Mouse (Mus musculus) v-Abl transformed pro-B cells (cell line): ENCODE results near the gene Sycp2.

ENCODE experiments used
- in situ Hi-C, 2 experiments: fragments of 400-800 bp; cut with MboI; formaldehyde crosslinking; loops; one replicate each; pipeline ENCODE4 v1.15.1; 2025; ENCODE audit not compliant: unreplicated experiment in 2 of 2

Gene Sycp2

DNA sequence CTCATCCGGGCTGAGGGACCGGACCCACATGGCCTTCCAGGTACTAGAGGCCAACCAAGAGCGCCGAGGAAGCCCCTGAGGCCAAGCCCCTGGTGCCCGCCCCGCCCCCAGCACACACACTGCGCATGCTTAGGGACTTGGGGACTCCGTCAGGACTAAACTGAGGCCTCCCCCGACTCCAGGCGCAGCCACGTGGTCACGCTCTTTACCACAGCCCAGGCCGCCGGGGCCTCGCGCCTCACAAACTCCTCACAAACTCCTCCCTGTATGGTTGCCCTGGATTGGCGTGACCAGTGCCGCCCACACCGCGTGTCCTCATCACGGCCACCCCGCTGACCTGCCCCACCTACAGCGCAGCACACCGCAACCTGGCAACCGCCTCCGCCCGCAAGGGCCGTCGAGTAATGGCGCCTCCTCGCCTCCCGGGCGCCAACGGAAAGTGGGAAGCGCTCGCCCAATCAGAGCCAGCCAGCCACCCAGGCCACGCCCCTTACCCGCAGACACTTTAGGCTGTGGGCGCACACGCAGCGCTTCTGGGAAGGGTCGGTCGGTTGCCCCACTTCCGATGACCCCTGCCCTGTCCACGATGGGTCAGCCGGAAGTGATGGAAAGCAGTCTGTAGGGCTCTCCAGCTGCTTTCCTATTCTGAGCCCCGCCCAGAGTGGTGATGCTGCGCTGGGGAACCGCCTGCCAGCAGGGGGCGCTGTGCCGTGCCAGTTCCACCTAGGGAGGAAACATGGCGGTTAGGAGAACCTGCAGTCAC, at the start of gene Sycp2:
Gene Sycp2, minus strand, starts transcription at position 633 of the 763 bp plus-strand sequence.
- in situ Hi-C loops = no loop called here

DNA sequence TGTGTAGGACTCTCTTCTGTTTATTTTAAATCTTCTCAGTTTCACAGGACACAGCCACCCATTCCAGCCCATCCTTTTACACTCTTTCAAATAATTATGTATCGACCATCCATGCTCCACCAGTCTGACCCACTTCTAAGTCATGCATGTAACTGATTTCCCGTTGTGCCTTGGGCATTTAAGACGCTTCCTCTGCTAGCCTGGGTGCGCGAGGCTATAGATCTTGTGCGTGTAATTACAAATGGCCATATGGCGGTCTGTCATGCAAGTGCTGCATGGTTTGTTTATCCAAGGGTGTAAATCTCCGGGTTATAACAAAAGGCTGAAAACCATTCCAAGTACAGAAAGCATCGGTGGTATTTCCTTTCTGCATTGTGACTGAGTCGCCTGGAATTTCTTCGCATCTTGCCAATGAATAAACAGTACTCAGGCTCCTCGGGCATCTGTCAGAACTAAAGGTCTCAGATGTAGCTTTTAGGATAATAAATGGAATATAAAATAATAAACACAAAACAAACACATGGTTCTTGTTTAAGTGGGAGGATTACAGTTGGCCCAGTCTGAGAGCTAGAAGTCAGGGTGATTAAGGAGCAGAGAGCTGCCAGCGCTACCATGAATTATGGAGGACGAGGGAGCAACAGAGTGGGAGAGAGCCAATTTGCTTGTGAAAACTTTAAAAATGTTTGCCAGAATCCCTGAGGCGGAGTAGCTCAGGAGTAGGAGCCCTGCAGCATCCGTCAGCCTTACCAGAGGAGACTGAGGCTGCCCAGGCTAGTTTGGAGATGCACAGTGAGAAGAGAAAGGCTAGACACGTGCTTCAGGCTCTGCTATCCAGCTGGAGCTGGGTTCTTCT, 47.4 kb upstream of the Sycp2 start:
- in situ Hi-C loops = no loop called here

DNA sequence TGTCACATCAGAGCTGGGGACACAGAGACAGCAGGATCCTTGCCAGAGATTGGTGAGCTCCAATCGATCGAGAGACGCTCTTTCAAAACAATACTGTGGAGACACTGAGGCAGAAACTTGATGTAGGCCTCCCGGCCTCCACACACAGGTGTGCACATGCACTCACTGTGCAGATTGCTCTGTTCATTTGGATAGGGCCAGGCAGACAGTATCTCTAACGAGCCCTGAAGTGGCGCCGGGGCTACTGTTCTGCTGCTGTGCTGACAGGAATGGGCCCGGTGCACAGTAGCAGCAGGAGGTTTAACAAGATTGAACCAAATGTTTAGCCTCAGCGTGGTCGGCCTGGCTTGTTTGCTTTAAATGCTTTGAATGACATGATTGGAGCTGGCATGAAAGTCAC, 43.5 kb upstream of the Sycp2 start:
- in situ Hi-C loops = no loop called here

DNA sequence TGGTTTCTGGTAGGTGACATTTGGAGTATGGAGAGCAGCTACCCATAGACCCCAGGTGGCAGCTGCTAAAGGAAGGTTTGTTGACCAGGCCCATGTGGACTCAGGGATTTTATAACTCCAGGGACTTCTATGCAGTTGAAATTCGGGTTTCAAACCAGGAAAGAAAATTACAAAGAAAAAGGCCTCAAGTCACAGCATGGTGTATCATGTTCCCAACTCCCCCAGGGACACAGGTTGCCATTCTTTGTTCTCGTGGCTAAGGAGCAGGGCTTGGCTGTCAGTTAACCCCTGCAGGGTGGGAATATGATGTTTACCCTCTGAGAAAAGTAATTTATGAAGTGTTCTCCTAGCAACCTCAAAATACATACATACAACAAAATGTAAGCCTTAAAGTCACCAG, 42.8 kb upstream of the Sycp2 start:
- in situ Hi-C loops = no loop called here

DNA sequence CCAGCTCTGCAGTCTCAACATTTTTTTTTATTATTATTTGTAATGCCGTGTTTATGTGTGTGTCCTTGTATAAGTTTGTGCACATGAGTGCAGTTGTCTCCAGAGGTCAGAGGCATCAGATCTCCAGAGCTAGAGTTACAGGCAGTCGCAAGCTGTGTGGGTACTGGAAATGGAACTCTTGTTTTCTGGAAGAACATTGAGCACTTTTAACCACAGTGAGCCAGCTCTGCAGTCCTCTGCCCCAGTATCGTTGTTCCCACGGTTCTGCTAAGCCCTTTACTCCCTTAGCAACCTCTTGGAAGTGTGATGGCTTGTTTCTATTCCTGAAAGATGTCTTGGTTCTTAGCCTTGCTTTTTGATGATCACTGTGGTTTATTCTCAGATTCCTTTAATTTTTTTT, 41.9 kb upstream of the Sycp2 start:
- in situ Hi-C loops = no loop called here

DNA sequence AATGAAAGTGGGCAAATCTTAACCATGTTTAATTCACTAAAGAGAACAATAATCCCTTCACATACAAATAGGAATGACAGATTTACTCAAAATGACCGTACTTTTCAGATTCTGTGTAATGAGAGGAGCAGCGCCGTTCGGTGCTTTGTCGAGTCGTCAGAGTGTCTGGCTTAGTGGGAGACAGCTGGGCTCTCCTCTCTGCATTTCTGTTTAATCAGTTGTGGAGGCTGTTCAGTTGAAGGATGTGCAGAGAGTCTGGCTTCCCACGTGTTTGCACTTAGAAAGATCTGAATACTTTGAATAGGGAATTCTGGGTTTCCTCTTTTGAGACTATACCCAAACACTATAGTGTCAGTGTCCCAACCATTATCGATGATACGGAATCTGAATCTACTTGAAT, 29.8 kb upstream of the Sycp2 start:
- in situ Hi-C loops = no loop called here

DNA sequence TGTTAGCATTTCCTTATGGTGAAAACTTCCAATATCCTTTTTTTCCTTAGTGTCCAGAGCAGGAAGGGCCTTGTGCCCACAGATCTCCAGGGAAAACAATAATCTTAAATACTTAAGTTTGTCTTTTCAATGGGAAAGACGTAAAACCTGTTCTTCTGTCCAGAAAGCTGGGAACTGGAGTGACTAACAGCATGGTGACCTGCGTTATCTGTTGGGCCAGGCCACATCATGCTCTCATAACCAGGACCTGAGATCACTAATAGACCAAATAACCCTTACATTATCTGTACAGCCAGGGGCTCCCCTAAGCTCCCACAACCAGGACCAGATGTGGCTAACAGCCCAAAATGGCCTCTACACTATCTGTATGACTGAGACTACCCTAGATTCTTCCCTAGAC, 26.4 kb upstream of the Sycp2 start:
- in situ Hi-C loops = no loop called here

DNA sequence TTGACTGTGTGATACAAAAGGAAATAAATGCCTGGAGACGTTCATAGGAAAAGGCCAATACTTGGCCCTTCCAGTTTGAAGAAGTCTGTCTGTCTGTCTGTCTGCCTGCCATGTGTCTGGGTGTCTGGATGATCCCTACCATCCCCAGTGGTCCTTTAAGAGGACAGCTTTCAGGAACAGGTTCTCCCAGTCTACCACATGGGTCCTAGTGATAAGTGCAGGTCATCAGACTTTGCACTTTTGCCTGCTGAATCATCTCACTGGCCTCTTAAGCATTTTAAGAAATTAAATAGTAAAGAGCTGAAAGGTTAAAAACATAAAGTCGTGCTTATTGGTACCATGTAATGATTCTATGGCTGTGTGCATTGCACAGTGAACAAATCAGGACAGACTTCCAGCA, 26.0 kb upstream of the Sycp2 start:
- in situ Hi-C loops = no loop called here

DNA sequence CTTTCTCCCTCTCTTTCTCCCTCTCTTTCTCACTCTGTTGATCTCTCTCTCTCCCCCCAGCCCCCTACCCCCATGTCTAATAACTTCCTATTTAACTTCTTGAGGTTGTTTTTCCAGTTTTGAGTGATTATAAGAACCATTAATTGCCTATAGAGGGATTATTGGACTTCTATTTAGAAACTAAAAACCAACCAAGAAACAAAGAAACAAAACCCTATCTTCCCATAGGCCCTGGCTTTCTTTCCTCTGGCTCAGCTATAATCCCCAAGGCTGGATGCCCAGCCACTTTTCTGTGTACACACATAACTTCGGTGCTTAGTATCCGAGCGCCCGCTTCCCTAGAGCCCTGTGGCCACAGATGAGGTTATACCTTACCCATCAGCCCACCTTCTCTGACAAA, 22.7 kb upstream of the Sycp2 start, which contains the start of gene Cdh26:
Gene Cdh26, plus strand, starts transcription at position 301 of the 400 bp plus-strand sequence.
- in situ Hi-C loops = no loop called here

DNA sequence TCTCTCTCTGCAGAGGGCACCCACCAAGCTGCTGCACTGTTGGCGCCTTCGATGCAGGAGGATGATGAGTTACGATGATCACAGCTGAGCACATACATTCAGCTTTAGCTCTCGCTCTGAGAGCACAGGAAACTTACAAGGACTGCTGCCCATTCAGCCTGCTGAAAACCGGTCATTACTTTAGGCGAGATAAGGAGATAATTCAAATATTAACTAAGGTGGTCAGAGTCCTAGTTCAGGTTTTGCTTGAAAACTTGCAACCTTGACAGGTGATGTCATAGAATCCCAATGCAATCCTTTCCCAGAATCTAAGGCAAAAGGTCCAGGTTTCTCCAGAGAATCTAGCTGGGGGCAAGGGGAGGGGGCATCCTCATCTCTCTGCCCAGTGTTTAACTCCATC, 21.9 kb upstream of the Sycp2 start:
- in situ Hi-C loops = no loop called here

DNA sequence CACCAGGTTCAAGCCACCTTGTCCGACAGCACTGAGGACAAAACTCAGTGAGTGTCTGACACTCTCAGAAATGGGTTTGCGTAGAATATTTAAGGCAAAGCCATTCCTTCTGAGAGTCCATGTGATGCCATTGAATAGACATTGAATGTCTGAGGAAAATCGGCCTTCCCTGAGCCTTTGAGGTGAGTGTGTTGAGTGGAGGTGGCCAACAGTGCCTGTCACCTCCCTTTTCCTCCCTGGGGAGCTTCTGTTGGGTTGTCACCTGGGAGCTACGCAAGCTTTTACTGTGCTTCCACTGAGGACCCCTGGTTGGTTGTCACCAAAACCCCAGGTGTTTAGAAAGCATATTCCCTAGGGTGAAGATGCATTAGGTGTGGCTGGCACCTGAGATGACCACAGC, 21.2 kb upstream of the Sycp2 start:
- in situ Hi-C loops = no loop called here

DNA sequence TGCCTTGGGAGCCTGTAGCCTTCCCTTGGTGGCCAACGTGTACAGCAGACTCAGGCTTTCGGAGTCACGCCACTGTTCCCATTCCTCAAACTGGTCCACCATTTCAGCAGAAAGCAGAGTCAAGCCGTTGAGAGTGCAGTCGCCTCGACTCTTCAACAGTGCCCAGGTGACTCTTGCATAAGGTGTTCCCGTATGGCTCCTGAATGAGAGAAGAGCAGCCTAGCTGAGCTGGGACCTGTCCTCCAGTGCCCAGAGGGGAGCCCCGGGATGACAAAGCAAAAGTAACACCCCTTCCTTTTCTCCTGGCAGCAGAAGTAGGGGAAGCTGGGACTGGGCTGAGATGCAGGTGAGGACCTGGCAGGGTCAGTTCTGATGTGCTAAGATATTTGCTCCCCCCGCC, 20.7 kb upstream of the Sycp2 start:
- in situ Hi-C loops = no loop called here

DNA sequence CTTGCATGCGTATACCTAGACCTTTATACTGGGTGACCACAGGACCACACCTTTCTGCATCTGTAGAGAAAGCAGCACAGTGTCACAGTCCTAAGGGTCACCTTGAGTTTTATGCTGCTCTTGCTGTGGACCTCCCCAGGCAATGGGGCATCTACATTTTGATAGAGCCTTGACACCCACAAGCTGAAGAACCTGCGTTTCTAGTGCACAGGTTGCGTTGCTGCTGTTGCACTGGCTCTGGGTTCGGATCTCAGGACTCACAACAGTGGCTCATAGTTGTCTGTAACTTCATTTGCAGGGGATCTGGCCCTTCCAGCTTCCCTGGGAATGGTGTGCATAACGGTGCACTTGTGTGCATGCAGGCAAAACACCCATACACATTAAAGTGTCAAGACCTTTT, 19.7 kb upstream of the Sycp2 start:
- in situ Hi-C loops = no loop called here

DNA sequence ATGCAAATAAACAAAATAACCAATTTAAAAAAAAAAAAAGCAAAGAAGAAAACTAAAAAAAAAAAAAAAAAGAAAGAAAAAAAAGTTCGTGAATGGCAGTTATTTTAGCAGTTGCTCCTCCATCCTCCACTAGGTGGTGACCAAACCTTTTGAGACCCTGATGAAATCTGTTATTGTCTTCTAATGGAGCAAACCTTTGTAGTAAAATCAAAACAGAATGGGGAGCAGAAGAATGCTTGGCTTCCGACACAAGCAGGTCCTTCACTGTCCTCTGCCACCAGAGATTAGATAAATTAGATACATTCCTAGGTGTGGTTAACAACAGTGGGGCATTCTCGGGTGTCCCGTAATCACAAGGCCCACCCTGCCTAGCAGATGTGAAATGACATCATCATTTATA, 18.7 kb upstream of the Sycp2 start:
- in situ Hi-C loops = no loop called here

DNA sequence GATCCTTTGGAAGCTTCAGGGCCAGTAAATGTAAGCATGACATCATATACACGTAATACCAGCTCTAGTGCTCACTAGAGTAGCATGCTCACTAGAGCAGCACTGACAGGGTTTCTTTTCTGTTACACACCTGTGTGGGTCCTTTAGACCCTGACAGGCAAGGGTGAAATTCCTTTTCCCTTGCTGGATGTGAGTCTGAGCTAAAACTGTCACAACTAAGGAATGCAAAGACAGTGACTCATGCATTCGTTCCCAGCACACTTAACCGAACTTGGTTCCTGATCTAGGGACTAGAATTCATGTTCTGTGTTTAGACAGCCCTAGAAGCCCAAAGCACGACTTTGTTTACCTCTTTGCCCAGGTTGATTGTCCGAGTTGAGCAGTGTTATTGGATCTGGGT, 15.7 kb upstream of the Sycp2 start:
- in situ Hi-C loops = no loop called here

DNA sequence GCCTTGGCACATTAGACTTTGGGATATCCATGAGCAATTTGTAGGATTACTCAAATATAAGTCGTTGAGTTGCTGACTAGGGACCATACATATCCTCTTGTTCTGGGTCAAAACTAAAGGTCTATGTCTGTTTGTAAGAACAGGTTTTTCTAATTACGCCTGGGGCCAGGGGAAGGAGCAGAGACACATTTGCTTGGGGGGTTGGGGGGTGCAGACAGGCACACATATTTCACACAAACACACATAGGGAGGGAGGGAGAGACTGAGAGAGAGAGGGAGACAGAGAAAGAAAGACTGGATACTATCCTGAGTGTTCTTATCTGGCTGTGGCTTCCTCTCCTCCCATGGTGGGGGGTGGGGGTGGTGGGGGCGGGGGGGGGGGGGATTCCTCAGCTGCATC, 14.7 kb upstream of the Sycp2 start:
- in situ Hi-C loops = no loop called here

DNA sequence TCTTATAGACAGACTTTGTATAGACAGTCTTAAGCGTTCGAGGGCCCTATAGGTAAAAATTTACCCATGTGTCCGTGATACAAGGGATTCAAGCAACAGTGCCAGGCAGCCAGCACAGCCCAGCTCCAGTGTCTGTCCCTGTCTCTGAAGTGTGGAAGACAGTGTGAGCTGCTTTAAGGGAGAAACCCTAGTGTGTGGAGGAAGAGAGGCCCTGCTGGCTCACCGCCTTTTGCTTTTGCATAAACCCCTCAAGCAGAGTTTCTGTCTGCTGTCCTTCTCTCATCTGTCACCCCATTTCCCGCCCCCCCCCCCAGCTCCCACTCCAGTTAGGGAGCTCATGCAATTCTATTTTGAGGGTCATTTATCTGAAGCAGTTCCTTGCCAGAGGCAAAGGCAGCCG, 14.1 kb upstream of the Sycp2 start:
- in situ Hi-C loops = no loop called here

DNA sequence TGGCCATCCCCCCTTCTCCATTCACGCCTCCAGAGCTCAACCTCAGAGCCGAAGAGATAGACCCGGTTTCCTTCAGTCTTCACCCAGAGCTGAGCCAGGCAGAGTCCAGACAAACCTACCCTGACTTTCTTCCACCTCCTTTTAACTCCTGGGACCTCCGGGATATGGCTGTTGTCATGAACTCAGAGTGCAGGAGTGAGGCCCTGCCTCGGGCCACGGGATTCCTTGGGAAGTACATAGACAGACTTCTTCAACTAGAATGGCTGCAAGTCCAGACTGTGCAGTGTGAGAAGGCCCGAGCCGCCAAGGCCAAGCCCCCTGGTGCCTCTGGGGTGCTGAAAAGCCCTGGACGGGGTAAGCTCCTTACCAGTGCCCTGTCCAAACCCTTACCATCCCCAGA, 13.1 kb upstream of the Sycp2 start:
- in situ Hi-C loops = no loop called here

DNA sequence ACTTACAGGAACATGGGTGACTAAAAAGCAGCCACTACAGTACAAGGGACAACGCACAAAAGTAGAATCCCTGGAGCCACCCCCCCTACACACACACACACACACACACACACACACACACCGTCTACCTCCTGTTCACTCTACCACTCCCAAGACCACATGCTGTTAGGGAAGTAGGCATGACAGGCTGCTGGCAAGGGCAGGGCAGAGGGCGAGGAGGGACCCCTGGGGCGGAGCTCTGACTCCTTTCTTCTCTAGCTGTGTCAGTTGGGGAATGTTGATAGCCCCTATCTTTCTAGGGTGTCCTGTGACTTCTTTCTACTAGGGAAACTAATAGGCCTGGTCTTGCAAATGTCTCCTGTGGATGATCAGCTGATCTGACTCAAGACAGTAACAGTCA, 9.5 kb upstream of the Sycp2 start:
- in situ Hi-C loops = no loop called here

DNA sequence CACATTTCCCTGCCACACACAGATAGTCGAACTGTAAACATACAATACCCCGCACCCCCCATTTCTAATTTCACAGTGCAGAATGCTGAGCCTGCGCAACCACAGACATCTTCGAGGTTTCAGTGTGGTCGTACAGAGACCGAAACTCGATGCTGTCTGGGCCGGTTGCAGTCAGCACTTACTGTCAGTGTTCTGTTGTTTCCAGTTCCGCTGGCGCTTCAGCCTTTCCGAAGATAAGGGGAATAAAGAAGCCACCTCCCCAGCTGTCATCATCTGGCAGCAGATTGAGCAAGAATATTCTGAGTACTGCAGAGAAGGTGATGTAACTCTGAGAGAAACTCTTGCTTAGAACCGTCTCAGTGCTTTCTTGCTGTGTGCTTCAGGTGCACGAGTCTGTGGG, 8.9 kb upstream of the Sycp2 start:
- in situ Hi-C loops = no loop called here

DNA sequence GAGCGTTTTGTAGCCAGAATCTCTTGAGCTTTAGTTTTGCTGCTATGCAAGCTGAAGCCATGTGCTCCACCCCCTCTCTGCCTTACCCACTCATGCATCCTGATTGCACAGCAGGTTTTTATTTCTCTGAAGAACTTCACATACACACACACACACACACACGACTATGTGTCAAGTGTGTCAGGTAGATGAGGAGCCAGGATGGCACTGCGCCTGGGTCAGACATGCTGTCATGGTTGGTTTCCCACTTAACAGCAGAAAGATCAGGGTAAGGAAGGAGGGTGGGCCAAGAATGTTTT, 7.6 kb upstream of the Sycp2 start:
- in situ Hi-C loops = no loop called here
